In the genomic region with DNA sequence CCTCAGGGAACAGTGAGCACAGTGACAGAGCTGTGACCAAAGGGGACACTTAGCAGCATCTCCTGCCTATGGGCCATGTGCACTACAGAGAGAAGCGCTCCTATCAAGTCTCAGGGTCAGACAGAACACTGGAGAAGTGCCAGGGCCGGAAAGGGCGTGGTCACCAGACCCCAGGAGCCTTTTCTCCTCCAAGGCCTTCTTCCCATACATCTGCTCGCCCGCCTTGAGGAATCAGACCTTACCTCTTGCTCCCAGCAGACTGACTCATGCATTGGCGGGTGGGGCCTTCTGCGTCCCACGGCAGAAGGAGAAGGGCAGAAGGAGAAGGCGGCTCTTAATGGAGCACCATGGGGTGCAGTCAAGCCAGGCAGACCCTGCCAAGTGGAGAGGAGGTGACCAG, we compare ENCODE assay signal across 21 mouse cellular contexts. TPM values are rescaled to one million over a fixed set of nuclear protein-coding genes. Genes with fewer than 3 reads are reported as not detected.
DNase-seq lines count a peak whose midpoint lies in the region; ATAC-seq and TF ChIP-seq lines count a peak whose summit lies in the region.
"Had no signal": no experiment of that assay in that cellular context is flagged by ENCODE, and none has a peak within 500 bp of the region (broad histone marks: within the 10 kb centered on the region; RNA-seq: fewer than 3 reads in every experiment).

No protein-coding gene starts in this region.

- H3K36me3 ChIP-seq in heart, embryonic 15.5 days: peaks cover 13% of the 10 kb centered on the region
- peaks cover 69% of the 10 kb centered on the region for H3K36me3 ChIP-seq in myocyte (ENCODE audit: control insufficient read depth, insufficient read depth)

- no peak overlapping the region for H3K4me3 ChIP-seq in heart, embryonic 15.5 days
- H3K4me3 ChIP-seq in myocyte: no peak overlapping the region
- H3K4me3 ChIP-seq: embryonic facial prominence, embryonic 15.5 days; megakaryocyte, embryonic 14.5 days had no signal

- no peak overlapping the region for H3K9ac ChIP-seq in heart, embryonic 15.5 days
- H3K9ac ChIP-seq: embryonic facial prominence, embryonic 15.5 days; forebrain, postnatal 0 days; lung, embryonic 14.5 days had no signal

- no peak overlapping the region for H3K27ac ChIP-seq in heart, embryonic 15.5 days
- H3K27ac ChIP-seq: embryonic facial prominence, embryonic 15.5 days had no signal

- ATAC-seq in heart, embryonic 15.5 days (replicated peaks; ENCODE audit: insufficient number of reproducible peaks, insufficient read depth, low FRiP score, low read depth): 0 out of 2 replicates have a peak, but pooled peaks have one; percentile 35
- ATAC-seq: forebrain, postnatal 0 days had no signal

- H3K4me1 ChIP-seq in heart, embryonic 15.5 days (replicated peaks): peaks cover under 1% of the 10 kb centered on the region; the same call in 1 of the 2 replicates
- H3K4me1 ChIP-seq: embryonic facial prominence, embryonic 15.5 days; megakaryocyte, embryonic 14.5 days had no signal

- no peaks in the 10 kb centered on the region for H3K27me3 ChIP-seq in heart, embryonic 15.5 days
- no peaks in the 10 kb centered on the region for H3K27me3 ChIP-seq in myocyte (ENCODE audit: control insufficient read depth, insufficient read depth, insufficient read length)
- H3K27me3 ChIP-seq: embryonic facial prominence, embryonic 15.5 days had no signal

- 67% methylated on average over 9 of the region's 9 CpGs for WGBS in heart, embryonic 15.5 days

- H3K9me3 ChIP-seq in heart, embryonic 15.5 days (replicated peaks): no peaks in the 10 kb centered on the region
- H3K9me3 ChIP-seq: embryonic facial prominence, embryonic 15.5 days had no signal

- no peaks in the 10 kb centered on the region for H3K79me2 ChIP-seq in myocyte (ENCODE audit: control insufficient read depth, insufficient read depth)

- DNase-seq in heart, postnatal 36 days: no peak
- peak; percentile 16 for DNase-seq in NIH3T3 (ENCODE audit: low read depth)
- DNase-seq in liver: peak; percentile 63
- DNase-seq in thymus, postnatal 4 days: no peak
- DNase-seq in adrenal gland, adult 2 months: no peak
- DNase-seq: adrenal gland, postnatal 10 days; forebrain, postnatal 0 days; kidney, postnatal 10 days; left cerebral cortex, postnatal 4 days; lung, embryonic 14.5 days; thymus, postnatal 25 days had no signal

- no peak for TF ChIP-seq POLR2A in myocyte (IDR thresholded peaks at IDR 0.05; ENCODE audit: insufficient read length, low read depth)

- H3K4me2 ChIP-seq in heart, embryonic 15.5 days: no peak overlapping the region
- H3K4me2 ChIP-seq in myocyte (ENCODE audit: low read depth): no peak overlapping the region
- H3K4me2 ChIP-seq: embryonic facial prominence, embryonic 15.5 days; lung, embryonic 14.5 days had no signal

- H3ac ChIP-seq in myocyte (ENCODE audit: control insufficient read depth, insufficient read length): no peak overlapping the region

- intact Hi-C loops in heart, postnatal 36 days (cut with DNase I): no loop called here

TF ChIP-seq in myocyte, 11 proteins besides CTCF, POLR2A, EP300 and RAD21:
- TF ChIP-seq POLR2AphosphoS2 (IDR thresholded peaks at IDR 0.05; ENCODE audit: insufficient read length, low read depth) (peak; percentile 34), USF1 (IDR thresholded peaks at IDR 0.05; ENCODE audit: low read depth) (no peak), MYOD1 (IDR thresholded peaks at IDR 0.05; ENCODE audit: control insufficient read depth in 1 of 3, insufficient read length in 2 of 3, low read depth in 2 of 3) (no peak)

RNA-seq across cellular contexts. Expression of a gene that starts 52.8 kb away (rescaled TPM):
- 0.28 and 0.82 TPM in 2 replicates for polyA plus RNA-seq in heart, embryonic 15.5 days (2015; fragmentation: Nextera tagmentation; extraction: Ambion mirVana)
- total RNA-seq in heart, postnatal 36 days (2021): not detected
- polyA plus RNA-seq in myocyte (2012; fragmentation: generic; extraction: Trizol): not detected
- not detected for total RNA-seq in adrenal gland, adult 2 months (2021)
- polyA plus RNA-seq in adrenal gland, adult 2 months (2012; rRNA removed): not detected in 2 replicates
- total RNA-seq: forebrain, postnatal 0 days; gastrocnemius, adult 8-10 months; heart, adult 8-10 months; layer of hippocampus, postnatal 14 days; left cerebral cortex, postnatal 4 days had no signal
- polyA plus RNA-seq: C2C12; forebrain, postnatal 0 days; hindbrain, embryonic 11.5 days; lung, embryonic 14.5 days; small intestine, adult 2 months had no signal

Comparison
In these comparisons a context has a peak if more than half of its experiments do, and no peak if none do; other contexts are left out.
1. DNase-seq: peak in NIH3T3 (single experiment) and liver (single experiment); none in heart, postnatal 36 days (0 of 2), thymus, postnatal 4 days (single experiment) and adrenal gland, adult 2 months (single experiment).